Mouse (Mus musculus) G1E (cell line): ENCODE measurements around the gene Prkcsh. TPM values are rescaled to one million over a fixed set of nuclear protein-coding genes. Genes with fewer than 3 reads are reported as not detected.

ENCODE experiments used
- ATAC-seq: 2 replicates; pipeline ENCODE4 v1.8.0; 2016; ENCODE audit warnings: mild to moderate bottlenecking; ENCODE audit not compliant: insufficient number of reproducible peaks, poor library complexity, low FRiP score, severe bottlenecking; ENCODE audit errors: extremely low read depth
- DNase-seq: peaks from one replicate; pipeline ENCODE4 v3.0.0; 2012; ENCODE audit warnings: low spot score
- H3K27me3 ChIP-seq: 2 replicates; pipeline ENCODE4 v1.6.1; 2012; ENCODE audit warnings: mild to moderate bottlenecking, low read length, inconsistent platforms; ENCODE audit not compliant: insufficient read depth
- H3K36me3 ChIP-seq: replicated peaks from 2 replicates; pipeline ENCODE3; 2012; ENCODE audit warnings: mild to moderate bottlenecking, inconsistent platforms
- H3K4me1 ChIP-seq: 2 replicates; pipeline ENCODE4 v1.6.1; 2012; ENCODE audit warnings: low read depth, low read length, inconsistent platforms, mixed read lengths; ENCODE audit not compliant: insufficient read depth
- H3K4me3 ChIP-seq: 2 replicates; pipeline ENCODE4 v1.5.1; 2012; ENCODE audit warnings: low read depth, mild to moderate bottlenecking, inconsistent platforms, low read length, moderate library complexity, mixed read lengths
- H3K9me3 ChIP-seq: replicated peaks from 2 replicates; pipeline ENCODE4 v1.6.1; 2012; ENCODE audit warnings: inconsistent platforms
- CTCF ChIP-seq: IDR thresholded peaks from 2 replicates; pipeline ENCODE4 v1.5.1; 2012; ENCODE audit warnings: low read depth, low read length, inconsistent platforms, mixed read lengths
- GATA1 ChIP-seq: IDR thresholded peaks from 2 replicates; pipeline ENCODE4 v1.6.1; 2012; ENCODE audit warnings: borderline replicate concordance, low read length, inconsistent platforms, mixed read lengths
- GATA2 ChIP-seq: IDR thresholded peaks from 2 replicates; pipeline ENCODE4 v1.6.1; 2012; ENCODE audit warnings: low read depth, low read length, inconsistent platforms, borderline replicate concordance
- POLR2AphosphoS5 ChIP-seq: IDR thresholded peaks from 2 replicates; pipeline ENCODE4 v1.6.1; 2012; ENCODE audit warnings: low read depth, low read length, inconsistent platforms; ENCODE audit not compliant: insufficient replicate concordance
- TAL1 ChIP-seq: conservative IDR thresholded peaks from 2 replicates; pipeline ENCODE4 v1.6.1; 2012; ENCODE audit warnings: low read depth, low read length, inconsistent platforms, mixed read lengths
- polyA plus RNA-seq: library from polyadenylated mRNA; stranded (reverse); fragments of >175 nt; gene quantifications from 2 replicates; pipeline ENCODE4 v1.2.3, GENCODE M21; 2012
- total RNA-seq, 2 experiments: library from RNA; stranded (forward) in 1 of 2; stranded (reverse) in 1 of 2; fragments of 200-1000 nt in 1 of 2; fragments of >200 nt in 1 of 2; fragmentation: Nextera tagmentation in 1 of 2; gene quantifications; 2 replicates each; pipeline ENCODE4 v1.2.3; 2014 to 2017

Prkcsh gene
- 55.3 and 65.0 TPM in 2 replicates for total RNA-seq (2014; fragmentation: Nextera tagmentation)
- 115 and 116 TPM in 2 replicates for total RNA-seq (2017)
- 159 and 167 TPM in 2 replicates for polyA plus RNA-seq

DNA sequence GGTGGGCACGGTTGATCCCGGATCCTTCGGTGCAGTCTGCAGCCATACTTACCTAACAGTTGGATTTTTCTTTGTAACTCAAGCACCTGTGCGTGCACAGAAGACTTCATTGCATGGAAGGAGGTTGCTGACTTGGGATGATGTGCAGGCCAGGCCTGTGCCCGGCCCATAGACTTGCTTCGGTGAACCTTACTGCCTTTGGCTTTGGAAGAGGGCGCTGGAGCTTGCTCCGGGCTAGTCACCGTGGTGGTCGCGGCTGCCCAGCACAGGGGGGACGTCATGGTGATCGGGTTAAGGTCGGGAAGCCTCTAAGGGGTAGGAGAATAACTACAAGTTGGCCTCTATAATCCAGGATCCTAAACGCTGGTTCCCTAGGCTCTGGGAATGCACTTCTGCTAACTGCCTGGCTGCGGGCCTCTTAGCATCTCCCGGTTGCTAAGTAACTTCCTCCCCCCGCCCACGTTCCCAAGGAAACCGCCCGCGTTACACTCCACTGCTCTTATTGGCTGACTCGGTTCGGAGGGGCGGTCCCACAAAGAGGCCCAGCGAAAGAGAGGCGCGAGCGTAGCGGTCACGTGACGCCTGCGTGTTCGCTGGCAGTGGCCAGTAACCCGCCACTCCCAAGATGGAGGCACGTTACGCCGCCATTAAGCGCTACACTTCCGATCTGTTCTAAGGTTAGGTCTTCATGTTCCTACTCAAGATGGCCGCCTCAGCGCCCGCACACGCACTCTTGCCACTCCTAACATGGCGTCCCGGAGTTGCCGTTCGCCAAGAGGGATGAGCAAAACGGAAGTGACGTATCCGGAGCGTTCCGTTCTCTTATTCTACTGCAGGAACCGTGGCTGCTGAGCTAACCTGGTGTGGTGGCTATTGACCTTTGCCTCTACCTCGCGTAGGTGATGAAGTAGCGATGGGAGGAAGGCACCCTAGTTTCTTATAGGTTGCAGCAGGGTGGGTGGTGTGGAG lies at the start of gene Prkcsh, which contains the start of gene Ccdc151:
Gene Prkcsh, plus strand, starts transcription at position 613 of the 969 bp plus-strand sequence.
Gene Ccdc151, minus strand, starts transcription at position 441 of the 969 bp plus-strand sequence.
- Histone ChIP-seq H3K9me3 (no peaks in the 10 kb centered on the region), H3K4me1 (peaks cover 44% of the 10 kb centered on the region), H3K27me3 (peaks cover 17% of the 10 kb centered on the region), H3K4me3 (peak within 1 kb of the TSS; percentile 79), H3K36me3 (peaks cover 40% of the 10 kb centered on the region)
- DNase-seq (peak; percentile 99), ATAC-seq (peak; percentile 93)
- TF ChIP-seq TAL1 (no peak), CTCF (no peak), GATA2 (no peak), GATA1 (no peak), POLR2AphosphoS5 (no peak)

DNA sequence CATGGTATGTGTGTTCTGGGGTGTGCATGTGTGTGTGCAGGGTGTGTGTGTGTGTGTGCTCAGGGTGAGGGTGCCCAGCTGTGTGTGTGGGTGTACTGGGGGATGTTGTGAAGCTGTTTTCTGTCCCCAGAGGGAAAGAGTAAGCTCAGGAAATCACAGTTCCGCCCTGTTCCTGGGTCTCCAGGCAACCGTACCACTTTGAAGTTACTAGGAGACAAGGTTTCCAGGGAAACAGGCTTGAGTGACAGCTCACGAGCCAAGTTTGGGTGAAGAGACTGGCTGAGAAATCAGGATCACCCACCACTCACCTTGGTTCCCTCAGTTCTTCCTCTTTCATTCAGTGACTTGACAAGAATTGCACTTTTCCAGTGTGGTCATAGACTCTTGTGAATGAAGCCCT lies 49.0 kb upstream of the Prkcsh start:
- H3K9me3 ChIP-seq = no peaks in the 10 kb centered on the region
- TF ChIP-seq CTCF (no peak), TAL1 (no peak), POLR2AphosphoS5 (no peak), GATA2 (no peak)
- no peak overlapping the region for H3K4me3 ChIP-seq
- no peaks in the 10 kb centered on the region for H3K27me3 ChIP-seq
- peaks cover 30% of the 10 kb centered on the region for H3K4me1 ChIP-seq
- peaks cover 19% of the 10 kb centered on the region for H3K36me3 ChIP-seq
- ATAC-seq = no peak
- DNase-seq = no peak

DNA sequence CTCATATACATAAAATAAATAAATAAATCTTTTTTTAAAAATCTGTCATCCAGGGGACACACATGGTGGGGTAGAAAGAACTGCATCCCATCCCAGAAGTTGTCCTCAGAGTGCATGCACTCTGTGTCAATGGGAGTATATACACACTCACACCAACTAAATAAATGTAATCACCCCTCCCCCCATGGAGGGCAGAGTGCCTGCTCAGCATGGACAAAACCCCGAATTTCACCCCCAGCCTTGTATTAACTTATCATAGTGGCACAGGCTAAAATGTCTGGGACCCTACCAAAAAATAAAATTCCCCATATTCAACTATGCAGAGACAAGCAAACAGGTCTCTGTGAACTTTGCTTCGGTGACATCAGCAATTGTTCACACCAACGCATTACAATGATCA lies 48.0 kb upstream of the Prkcsh start:
- no peak overlapping the region; the same call in 1 of the 2 replicates for H3K4me3 ChIP-seq
- DNase-seq (no peak), ATAC-seq (no peak)
- H3K9me3 ChIP-seq = no peaks in the 10 kb centered on the region
- TF ChIP-seq GATA1 (no peak), GATA2 (no peak), CTCF (no peak), TAL1 (no peak), POLR2AphosphoS5 (no peak)
- H3K27me3 ChIP-seq = no peaks in the 10 kb centered on the region
- peaks cover 41% of the 10 kb centered on the region for H3K4me1 ChIP-seq
- peaks cover 30% of the 10 kb centered on the region for H3K36me3 ChIP-seq

DNA sequence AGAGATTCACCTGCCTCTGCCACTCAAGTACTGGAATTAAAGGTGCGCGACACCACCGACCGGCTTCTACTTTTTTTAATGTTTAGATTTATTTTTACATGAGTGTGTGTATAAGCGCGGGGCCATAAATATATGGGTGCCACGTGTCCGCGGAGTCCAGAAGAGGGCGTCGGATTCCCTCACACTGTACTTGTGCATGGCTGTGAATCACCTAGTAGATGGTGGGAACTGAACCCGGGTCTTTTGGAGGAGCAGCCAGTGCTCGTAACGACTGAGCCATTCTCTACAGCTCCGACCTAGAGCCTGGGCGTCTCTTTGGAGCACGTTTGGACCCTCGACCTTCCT lies 47.4 kb upstream of the Prkcsh start:
- ATAC-seq = peak; percentile 29

DNA sequence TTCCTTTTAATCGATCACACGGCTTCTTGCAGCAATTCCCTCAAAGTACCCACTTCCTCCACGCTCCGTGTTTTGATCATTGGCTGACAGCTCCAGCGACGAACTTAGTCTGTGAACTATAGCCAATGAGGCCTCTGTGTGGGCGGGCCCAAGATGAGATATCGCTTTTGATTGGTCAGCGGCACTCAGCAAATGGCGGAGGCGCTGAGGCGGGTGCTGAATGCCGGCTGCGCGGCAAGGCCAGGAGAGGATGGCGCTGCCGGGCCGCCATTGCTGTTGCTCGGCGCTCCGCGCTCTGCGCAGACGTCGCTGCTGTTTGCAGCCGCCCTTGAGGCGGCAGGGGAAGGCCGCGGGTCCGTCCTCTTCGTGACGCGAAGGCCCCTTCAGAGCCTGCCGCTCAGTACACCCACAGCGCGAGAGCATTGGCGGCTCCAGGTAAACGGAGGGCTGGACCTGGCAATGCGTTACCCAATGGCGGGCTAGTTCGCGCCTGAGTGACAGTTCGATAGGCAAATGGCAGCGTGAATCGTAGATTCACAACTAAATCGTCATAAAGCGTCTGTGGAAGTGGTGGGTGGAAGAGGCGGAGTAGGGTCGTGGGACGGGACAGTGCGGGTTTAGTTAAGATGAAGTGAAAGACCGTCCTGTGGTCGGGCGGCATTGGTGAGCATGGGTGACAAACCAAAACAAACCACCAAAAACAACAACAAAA lies 46.9 kb upstream of the Prkcsh start, which contains the start of gene Swsap1:
Gene Swsap1, plus strand, starts transcription at position 186 of the 712 bp plus-strand sequence.
- Histone ChIP-seq H3K9me3 (no peaks in the 10 kb centered on the region), H3K36me3 (peaks cover 40% of the 10 kb centered on the region), H3K4me3 (peak within 1 kb of the TSS; percentile 75), H3K4me1 (peaks cover 52% of the 10 kb centered on the region), H3K27me3 (no peaks in the 10 kb centered on the region)
- TF ChIP-seq GATA1 (no peak), GATA2 (no peak), POLR2AphosphoS5 (no peak), CTCF (no peak), TAL1 (no peak)
- DNase-seq = peak; percentile 95
- peak; percentile 82 for ATAC-seq

More for the DNA sequence above, 47.4 kb upstream of the Prkcsh start:
- TF ChIP-seq TAL1 (no peak), CTCF (no peak), GATA2 (no peak), GATA1 (no peak), POLR2AphosphoS5 (no peak)
- Histone ChIP-seq H3K27me3 (no peaks in the 10 kb centered on the region), H3K36me3 (peaks cover 35% of the 10 kb centered on the region), H3K4me1 (peaks cover 46% of the 10 kb centered on the region), H3K4me3 (peak overlapping the region; percentile 75), H3K9me3 (no peaks in the 10 kb centered on the region)
- no peak for DNase-seq

DNA sequence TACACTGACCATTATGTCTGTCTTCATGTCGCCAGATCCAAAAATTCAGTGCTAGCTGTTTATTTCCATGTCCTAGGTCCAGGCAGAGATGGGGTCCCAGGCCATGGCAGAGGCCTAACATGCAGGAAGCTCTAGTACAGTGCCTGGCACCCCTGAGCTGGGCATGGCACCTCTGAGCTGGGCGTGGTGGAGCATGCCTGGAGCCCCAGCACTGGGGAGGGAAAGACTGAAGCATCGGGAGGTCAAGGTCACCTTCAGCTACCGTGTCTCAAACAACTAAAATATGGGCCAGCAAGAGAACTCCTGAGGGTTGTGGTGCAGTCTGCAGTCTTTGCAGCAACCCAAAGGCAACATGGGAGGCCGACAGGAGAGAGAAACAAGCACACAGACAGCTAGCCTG lies 44.2 kb upstream of the Prkcsh start:
- peak overlapping the region; percentile 33; the same call in 1 of the 2 replicates for H3K4me3 ChIP-seq
- H3K9me3 ChIP-seq = no peaks in the 10 kb centered on the region
- ATAC-seq (no peak), DNase-seq (no peak)
- H3K27me3 ChIP-seq = no peaks in the 10 kb centered on the region
- TF ChIP-seq POLR2AphosphoS5 = no peak
- TF ChIP-seq CTCF = no peak
- TF ChIP-seq GATA1 = no peak
- TF ChIP-seq GATA2 = no peak
- TF ChIP-seq TAL1 = no peak
- H3K36me3 ChIP-seq = peaks cover 51% of the 10 kb centered on the region
- peaks cover 71% of the 10 kb centered on the region for H3K4me1 ChIP-seq
